Mouse (Mus musculus): ENCODE measurements around the gene Large2. TPM values are rescaled to one million over a fixed set of nuclear protein-coding genes. Genes with fewer than 3 reads are reported as not detected.

The Large2 gene
- polyA plus RNA-seq, 1 experiment from 2014 or later = 0.74 TPM

GRCm38 (mm10) chr2:92376300-92376699 is 1.6 kb upstream of the Large2 start:
- Histone ChIP-seq H3K9ac (peak overlapping the region; percentile 85), H3K36me3 (peaks cover 43% of the 10 kb centered on the region), H3K9me3 (no peaks in the 10 kb centered on the region), H3K4me3 (peak overlapping the region; percentile 85), H3K4me1 (replicated peaks) (peaks cover 44% of the 10 kb centered on the region), H3K4me2 (peak overlapping the region; percentile 98), H3K27ac (replicated peaks) (no peak overlapping the region), H3K27me3 (peaks cover 14% of the 10 kb centered on the region)
- ATAC-seq (ENCODE audit: low read depth) = no peak
- 83% methylated on average over 6 of the region's 6 CpGs for WGBS

- Histone ChIP-seq H3K27me3 (peaks cover 19% of the 10 kb centered on the region), H3K27ac (replicated peaks) (peak overlapping the region; percentile 86), H3K9me3 (no peaks in the 10 kb centered on the region), H3K4me1 (replicated peaks) (peaks cover 49% of the 10 kb centered on the region), H3K9ac (peak overlapping the region; percentile 85), H3K4me2 (peak overlapping the region; percentile 98), H3K4me3 (peak overlapping the region; percentile 85), H3K36me3 (peaks cover 38% of the 10 kb centered on the region)
- no peak for ATAC-seq (ENCODE audit: low read depth)
- WGBS = 13% methylated on average over 10 of the region's 10 CpGs
Observed at GRCm38 (mm10) chr2:92375788-92376187, 1.1 kb upstream of the Large2 start.

- Histone ChIP-seq H3K36me3 (peaks cover 32% of the 10 kb centered on the region), H3K27ac (replicated peaks) (peak overlapping the region; percentile 86), H3K27me3 (peaks cover 25% of the 10 kb centered on the region), H3K4me2 (peak overlapping the region; percentile 98), H3K9me3 (no peaks in the 10 kb centered on the region), H3K9ac (peak overlapping the region; percentile 85), H3K4me1 (replicated peaks) (peaks cover 55% of the 10 kb centered on the region), H3K4me3 (peak overlapping the region; percentile 85)
- ATAC-seq (ENCODE audit: low read depth) = peak; percentile 92
- WGBS = 0% methylated on average over 29 of the region's 29 CpGs
Observed at GRCm38 (mm10) chr2:92375099-92375623, 492 bp upstream of the Large2 start.

GRCm38 (mm10) chr2:92373437-92373813 is 1.2 kb downstream of the Large2 start:
- Histone ChIP-seq H3K4me2 (no peak overlapping the region), H3K27ac (replicated peaks) (no peak overlapping the region), H3K27me3 (peaks cover 41% of the 10 kb centered on the region), H3K9me3 (no peaks in the 10 kb centered on the region), H3K4me3 (no peak overlapping the region), H3K9ac (no peak overlapping the region), H3K36me3 (peaks cover 15% of the 10 kb centered on the region), H3K4me1 (replicated peaks) (peaks cover 56% of the 10 kb centered on the region)
- ATAC-seq (ENCODE audit: low read depth) = no peak
- WGBS = 69% methylated on average over 11 of the region's 11 CpGs

GRCm38 (mm10) chr2:92372767-92373436 is 1.8 kb downstream of the Large2 start:
- Histone ChIP-seq H3K4me2 (no peak overlapping the region), H3K9ac (no peak overlapping the region), H3K4me1 (replicated peaks) (peaks cover 56% of the 10 kb centered on the region), H3K27me3 (peaks cover 41% of the 10 kb centered on the region), H3K27ac (replicated peaks) (peak overlapping the region; percentile 6; the same call in 1 of the 2 replicates), H3K4me3 (no peak overlapping the region), H3K36me3 (peaks cover 9% of the 10 kb centered on the region), H3K9me3 (no peaks in the 10 kb centered on the region)
- no peak for ATAC-seq (ENCODE audit: low read depth)
- 37% methylated on average over 9 of the region's 9 CpGs for WGBS

- 12% methylated on average over 10 of the region's 10 CpGs for WGBS
- H3K4me3 ChIP-seq = no peak overlapping the region
- peaks cover 41% of the 10 kb centered on the region for H3K27me3 ChIP-seq
- H3K36me3 ChIP-seq = peaks cover 2% of the 10 kb centered on the region; the same call in 1 of the 2 replicates
- no peaks in the 10 kb centered on the region for H3K9me3 ChIP-seq
- peak overlapping the region; percentile 6; the same call in 1 of the 2 replicates for H3K27ac ChIP-seq (replicated peaks)
- H3K4me2 ChIP-seq = no peak overlapping the region
- peaks cover 56% of the 10 kb centered on the region for H3K4me1 ChIP-seq (replicated peaks)
- H3K9ac ChIP-seq = no peak overlapping the region
- no peak for ATAC-seq (ENCODE audit: low read depth)
Observed at GRCm38 (mm10) chr2:92371971-92372690, 2.5 kb downstream of the Large2 start.

- Histone ChIP-seq H3K9me3 (no peaks in the 10 kb centered on the region), H3K36me3 (no peaks in the 10 kb centered on the region), H3K27ac (replicated peaks) (no peak overlapping the region), H3K4me3 (peak overlapping the region; percentile 30), H3K27me3 (peaks cover 41% of the 10 kb centered on the region), H3K4me2 (peak overlapping the region; percentile 54), H3K4me1 (replicated peaks) (peaks cover 52% of the 10 kb centered on the region), H3K9ac (peak overlapping the region; percentile 60)
- ATAC-seq (ENCODE audit: low read depth) = no peak
- 2% methylated on average over 45 of the region's 45 CpGs for WGBS
Observed at GRCm38 (mm10) chr2:92370821-92371805, 3.6 kb downstream of the Large2 start.

GRCm38 (mm10) chr2:92370375-92370774 is 4.3 kb downstream of the Large2 start:
- WGBS = 15% methylated on average over 19 of the region's 19 CpGs
- no peaks in the 10 kb centered on the region for H3K36me3 ChIP-seq
- no peaks in the 10 kb centered on the region for H3K9me3 ChIP-seq
- peak overlapping the region; percentile 60 for H3K9ac ChIP-seq
- no peak overlapping the region for H3K27ac ChIP-seq (replicated peaks)
- H3K27me3 ChIP-seq = peaks cover 41% of the 10 kb centered on the region
- ATAC-seq (ENCODE audit: low read depth) = no peak
- H3K4me2 ChIP-seq = peak overlapping the region; percentile 54
- peak overlapping the region; percentile 30 for H3K4me3 ChIP-seq
- peaks cover 46% of the 10 kb centered on the region for H3K4me1 ChIP-seq (replicated peaks)

- H3K4me2 ChIP-seq = no peak overlapping the region
- 42% methylated on average over 20 of the region's 20 CpGs for WGBS
- H3K9me3 ChIP-seq = no peaks in the 10 kb centered on the region
- ATAC-seq (ENCODE audit: low read depth) = no peak
- peaks cover 25% of the 10 kb centered on the region for H3K4me1 ChIP-seq (replicated peaks)
- peaks cover 40% of the 10 kb centered on the region for H3K27me3 ChIP-seq
- no peak overlapping the region for H3K4me3 ChIP-seq
- H3K9ac ChIP-seq = no peak overlapping the region
- peaks cover 22% of the 10 kb centered on the region for H3K36me3 ChIP-seq
- no peak overlapping the region for H3K27ac ChIP-seq (replicated peaks)
Observed at GRCm38 (mm10) chr2:92367383-92368029, 7.2 kb downstream of the Large2 start.

GRCm38 (mm10) chr2:92365568-92365967 is 9.1 kb downstream of the Large2 start:
- no peak overlapping the region for H3K27ac ChIP-seq (replicated peaks)
- H3K36me3 ChIP-seq = peaks cover 30% of the 10 kb centered on the region
- peaks cover 20% of the 10 kb centered on the region for H3K27me3 ChIP-seq
- no peaks in the 10 kb centered on the region for H3K9me3 ChIP-seq
- H3K4me2 ChIP-seq = no peak overlapping the region
- 91% methylated on average over 10 of the region's 10 CpGs for whole genome bisulfite sequencing
- peaks cover 10% of the 10 kb centered on the region for H3K4me1 ChIP-seq (replicated peaks)
- ATAC-seq (ENCODE audit: low read depth) = no peak
- no peak overlapping the region for H3K4me3 ChIP-seq
- no peak overlapping the region for H3K9ac ChIP-seq

GRCm38 (mm10) chr2:92364086-92364485 is 10.6 kb downstream of the Large2 start:
- Histone ChIP-seq H3K4me2 (no peak overlapping the region), H3K27ac (replicated peaks) (no peak overlapping the region), H3K36me3 (peaks cover 45% of the 10 kb centered on the region), H3K4me1 (replicated peaks) (peaks cover 15% of the 10 kb centered on the region), H3K4me3 (no peak overlapping the region), H3K27me3 (peaks cover 5% of the 10 kb centered on the region), H3K9ac (no peak overlapping the region), H3K9me3 (no peaks in the 10 kb centered on the region)
- no peak for ATAC-seq (ENCODE audit: low read depth)
- 92% methylated on average over 4 of the region's 4 CpGs for WGBS

Measured in neural tube, embryonic 13.5 days (tissue).